Mouse (Mus musculus) C2C12 (cell line): ENCODE measurements around the gene Ifi214. TPM values are rescaled to one million over a fixed set of nuclear protein-coding genes. Genes with fewer than 3 reads are reported as not detected.
"Not testable (repeated sequence)": the region's sequence is repeated elsewhere in the genome, so short reads cannot be mapped to it uniquely, and the experiment has no call there.

ENCODE experiments used
- H3K27me3 ChIP-seq: one replicate; pipeline ENCODE4 v1.6.1; 2011; ENCODE audit not compliant: control insufficient read depth, insufficient read depth, insufficient read length
- H3K36me3 ChIP-seq: one replicate; pipeline ENCODE4 v1.6.1; 2011; ENCODE audit not compliant: control insufficient read depth, insufficient read depth
- H3K4me3 ChIP-seq: one replicate; pipeline ENCODE4 v1.5.1; 2011; ENCODE audit warnings: mild to moderate bottlenecking, control low read depth; ENCODE audit not compliant: poor library complexity, insufficient read depth, severe bottlenecking
- H3K79me2 ChIP-seq: one replicate; pipeline ENCODE4 v1.6.1; 2011; ENCODE audit not compliant: control insufficient read depth, insufficient read depth
- H3K79me3 ChIP-seq: one replicate; pipeline ENCODE4 v1.6.1; 2011; ENCODE audit warnings: low read depth, control low read depth
- H3ac ChIP-seq: one replicate; pipeline ENCODE3; 2011; ENCODE audit warnings: low read depth; ENCODE audit not compliant: control insufficient read depth, insufficient read length
- CEBPB ChIP-seq: IDR thresholded peaks from one replicate; pipeline ENCODE4 v1.6.1; 2011; ENCODE audit warnings: low read depth, mild to moderate bottlenecking, control low read depth, moderate library complexity
- CTCF ChIP-seq: IDR thresholded peaks from one replicate; pipeline ENCODE4 v1.5.1; 2011; ENCODE audit not compliant: control insufficient read depth, insufficient read depth, insufficient read length
- FOSL1 ChIP-seq: IDR thresholded peaks from one replicate; pipeline ENCODE4 v1.8.0; 2011; ENCODE audit warnings: mild to moderate bottlenecking, low read length; ENCODE audit not compliant: poor library complexity, insufficient read depth, severe bottlenecking
- MAX ChIP-seq: IDR thresholded peaks from one replicate; pipeline ENCODE4 v1.6.1; 2011; ENCODE audit warnings: mild to moderate bottlenecking, control low read depth
- MYOD1 ChIP-seq: IDR thresholded peaks from one replicate; pipeline ENCODE4 v1.6.1; 2011; ENCODE audit warnings: low read depth; ENCODE audit not compliant: control insufficient read depth, insufficient read length
- MYOG ChIP-seq: IDR thresholded peaks from one replicate; pipeline ENCODE4 v1.6.1; 2011; ENCODE audit not compliant: control insufficient read depth, insufficient read length; ENCODE audit errors: extremely low read depth
- USF1 ChIP-seq: IDR thresholded peaks from one replicate; pipeline ENCODE4 v1.6.1; 2011; ENCODE audit warnings: low read depth, mild to moderate bottlenecking, control low read depth, moderate library complexity
- long read RNA-seq, 2 experiments: library from polyadenylated mRNA; unstranded; transcript quantifications; one replicate each; pipeline ENCODE4 v2.0.0; 2019 to 2020
- polyA plus RNA-seq: library from polyadenylated mRNA; unstranded; fragments of >200 nt; fragmentation: generic; extraction: Trizol; gene quantifications from one replicate; pipeline ENCODE4 v1.2.1, GENCODE M21; 2012; ENCODE audit warnings: missing spikeins

Ifi214 gene
- not detected for polyA plus RNA-seq
- long read RNA-seq, experiment 1, result 0 reads
- long read RNA-seq, experiment 2, result 0 reads

- not testable (repeated sequence) for H3ac ChIP-seq, H3K36me3 ChIP-seq, H3K79me2 ChIP-seq, H3K79me3 ChIP-seq, H3K4me3 ChIP-seq, H3K27me3 ChIP-seq
Observed at GRCm38 (mm10) chr1:173535791-173536190, at the start of gene Ifi214. Gene Ifi214 (minus strand): TSS chr1:173535957.

GRCm38 (mm10) chr1:173579921-173580585 is 44.3 kb upstream of the Ifi214 start:
- Histone ChIP-seq H3K79me2 (no peaks in the 10 kb centered on the region), H3K79me3 (no peaks in the 10 kb centered on the region), H3K27me3 (no peaks in the 10 kb centered on the region), H3ac (no peak overlapping the region), H3K36me3 (no peaks in the 10 kb centered on the region), H3K4me3 (no peak overlapping the region)
- TF ChIP-seq MAX (no peak), MYOG (no peak), CEBPB (no peak)

- Histone ChIP-seq H3K4me3 (no peak overlapping the region), H3K79me2 (no peaks in the 10 kb centered on the region), H3K36me3 (no peaks in the 10 kb centered on the region), H3K27me3 (no peaks in the 10 kb centered on the region), H3ac (no peak overlapping the region), H3K79me3 (no peaks in the 10 kb centered on the region)
- TF ChIP-seq MYOD1 (no peak), MYOG (no peak), CTCF (no peak), MAX (no peak), FOSL1 (no peak), USF1 (no peak), CEBPB (no peak)
Observed at GRCm38 (mm10) chr1:173579079-173579478, 43.3 kb upstream of the Ifi214 start.

- H3K27me3 ChIP-seq, H3K79me3 ChIP-seq, H3K36me3 ChIP-seq, H3ac ChIP-seq, H3K4me3 ChIP-seq, H3K79me2 ChIP-seq: not testable (repeated sequence)
Observed at GRCm38 (mm10) chr1:173550491-173551050, 14.8 kb upstream of the Ifi214 start.

GRCm38 (mm10) chr1:173548798-173549197 is 13.0 kb upstream of the Ifi214 start:
- H3K27me3 ChIP-seq, H3K79me3 ChIP-seq, H3K79me2 ChIP-seq, H3K36me3 ChIP-seq, H3ac ChIP-seq, H3K4me3 ChIP-seq: not testable (repeated sequence)

- no peaks in the 10 kb centered on the region for H3K79me2 ChIP-seq
- no peaks in the 10 kb centered on the region for H3K27me3 ChIP-seq
- TF ChIP-seq MAX (no peak), USF1 (no peak), MYOG (no peak), MYOD1 (no peak), FOSL1 (no peak)
- no peaks in the 10 kb centered on the region for H3K36me3 ChIP-seq
- no peak overlapping the region for H3K4me3 ChIP-seq
- no peaks in the 10 kb centered on the region for H3K79me3 ChIP-seq
- no peak overlapping the region for H3ac ChIP-seq
Observed at GRCm38 (mm10) chr1:173521452-173521851, 14.3 kb downstream of the Ifi214 start.

- H3K4me3 ChIP-seq, H3K79me2 ChIP-seq: not testable (repeated sequence)
Observed at GRCm38 (mm10) chr1:173510595-173510994, 25.2 kb downstream of the Ifi214 start.

GRCm38 (mm10) chr1:173491483-173491882 is 44.3 kb downstream of the Ifi214 start:
- not testable (repeated sequence) for H3ac ChIP-seq, H3K36me3 ChIP-seq, H3K79me3 ChIP-seq, H3K27me3 ChIP-seq, H3K4me3 ChIP-seq, H3K79me2 ChIP-seq

More at GRCm38 (mm10) chr1:173510595-173510994, 25.2 kb downstream of the Ifi214 start:
- not testable (repeated sequence) for H3ac ChIP-seq, H3K79me3 ChIP-seq, H3K27me3 ChIP-seq, H3K36me3 ChIP-seq

GRCm38 (mm10) chr1:173490812-173491480 is 44.8 kb downstream of the Ifi214 start, which contains the start of gene Ifi206:
Gene Ifi206 (minus strand): TSS chr1:173491041.
- H3K4me3 ChIP-seq, H3K36me3 ChIP-seq, H3K79me3 ChIP-seq, H3K79me2 ChIP-seq, H3ac ChIP-seq, H3K27me3 ChIP-seq: not testable (repeated sequence)

GRCm38 (mm10) chr1:173481182-173481574 is 54.6 kb downstream of the Ifi214 start:
- H3K79me2 ChIP-seq, H3K36me3 ChIP-seq, H3K79me3 ChIP-seq, H3K27me3 ChIP-seq, H3ac ChIP-seq, H3K4me3 ChIP-seq: not testable (repeated sequence)
